Mouse (Mus musculus) adrenal gland (tissue): ENCODE measurements around the gene Gm12794.
"Not testable (repeated sequence)": the region's sequence is repeated elsewhere in the genome, so short reads cannot be mapped to it uniquely, and the experiment has no call there.

Source experiments
- intact Hi-C: fragments of 180-260 bp; cut with DNase I; formaldehyde crosslinking; loops from one replicate; pipeline ENCODE4 v1.15.1; 2025
- long read RNA-seq, 2 experiments: library from polyadenylated mRNA; unstranded; transcript quantifications; one replicate each; pipeline ENCODE4 v2.0.0; 2020; ENCODE audit warnings: borderline replicate concordance in 1 of 2; ENCODE audit not compliant: insufficient replicate concordance in 1 of 2

The Gm12794 gene
- long read RNA-seq, experiment 1 = 0 reads
- long read RNA-seq, experiment 2 = 0 reads

GRCm38 (mm10) chr4:101940107-101940506 is at the start of gene Gm12794:
Gene Gm12794, plus strand, starts transcription at chr4:101940407.
- intact Hi-C loops = not testable (repeated sequence)

GRCm38 (mm10) chr4:101893656-101894420 is 46.4 kb upstream of the Gm12794 start, which contains the start of gene C130073F10Rik:
Gene C130073F10Rik, minus strand, starts transcription at chr4:101893789.
- intact Hi-C loops = no loop called here

- intact Hi-C loops = not testable (repeated sequence)
Observed at GRCm38 (mm10) chr4:101908821-101909220, 31.4 kb upstream of the Gm12794 start, which contains the start of gene Gm12800. Gene Gm12800, plus strand, starts transcription at chr4:101909121.

GRCm38 (mm10) chr4:101980949-101981348 is 40.7 kb downstream of the Gm12794 start, which contains the start of gene Gm12790:
Gene Gm12790, minus strand, starts transcription at chr4:101981049.
- intact Hi-C loops = not testable (repeated sequence)

- intact Hi-C loops = no loop called here
Observed at GRCm38 (mm10) chr4:101985678-101986077, 45.5 kb downstream of the Gm12794 start.

GRCm38 (mm10) chr4:101986326-101986725 is 46.1 kb downstream of the Gm12794 start, which contains the start of gene Gm12789:
Gene Gm12789, plus strand, starts transcription at chr4:101986626.
- intact Hi-C loops = not testable (repeated sequence)
